Mouse (Mus musculus) fat pad, adult 2 months (tissue): ENCODE measurements around the gene Serpina11.
A peak's percentile ranks its signal among the peaks of the same experiment; 100 is the strongest.

ENCODE experiments used
- DNase-seq: peaks from one replicate; pipeline ENCODE4 v3.0.0-alpha.2; 2011; ENCODE audit warnings: low read depth, low spot score; ENCODE audit errors: extremely low read depth

Serpina11 gene

DNA sequence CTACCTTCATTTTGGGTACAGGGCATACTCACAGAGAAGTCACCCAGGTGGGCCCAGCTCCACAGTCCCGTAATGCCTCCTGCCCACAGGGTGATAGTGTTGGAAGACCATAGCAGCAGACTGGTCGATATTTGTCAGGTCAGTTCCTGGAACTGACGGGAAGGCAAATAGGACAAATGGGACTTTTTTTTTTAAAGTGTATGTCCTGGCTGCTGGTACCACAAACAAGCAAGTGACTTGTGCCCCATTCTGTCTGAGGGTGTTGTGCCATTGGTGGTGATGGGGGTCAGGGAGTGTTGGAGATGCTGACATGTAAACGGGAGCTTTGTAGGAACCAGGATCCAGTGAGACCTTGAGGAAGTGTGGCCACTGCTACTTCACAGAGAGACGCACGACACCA lies at the start of gene Serpina11:
Gene Serpina11, minus strand, starts transcription at position 101 of the 400 bp plus-strand sequence.
- no peak for DNase-seq

DNA sequence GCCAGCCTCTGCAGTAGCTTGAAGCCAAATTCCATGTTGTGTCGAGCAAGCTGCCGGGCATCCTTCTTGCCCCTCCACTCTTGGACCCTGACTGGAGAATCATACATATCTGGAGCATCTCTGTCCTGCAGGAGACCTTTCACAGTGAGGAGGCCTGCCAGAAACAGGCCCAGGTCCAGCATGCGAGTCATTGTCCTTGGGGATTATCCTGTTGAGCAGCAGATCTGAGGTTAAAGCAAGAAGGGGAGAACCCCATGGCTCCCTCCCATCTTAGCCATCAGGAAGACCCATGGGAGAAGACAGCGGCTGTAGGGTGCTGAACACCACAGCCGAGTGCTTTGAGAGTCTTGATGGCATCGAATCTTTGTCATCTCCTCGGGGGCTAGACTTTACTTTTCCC lies 48.4 kb upstream of the Serpina11 start:
- DNase-seq, result no peak

DNA sequence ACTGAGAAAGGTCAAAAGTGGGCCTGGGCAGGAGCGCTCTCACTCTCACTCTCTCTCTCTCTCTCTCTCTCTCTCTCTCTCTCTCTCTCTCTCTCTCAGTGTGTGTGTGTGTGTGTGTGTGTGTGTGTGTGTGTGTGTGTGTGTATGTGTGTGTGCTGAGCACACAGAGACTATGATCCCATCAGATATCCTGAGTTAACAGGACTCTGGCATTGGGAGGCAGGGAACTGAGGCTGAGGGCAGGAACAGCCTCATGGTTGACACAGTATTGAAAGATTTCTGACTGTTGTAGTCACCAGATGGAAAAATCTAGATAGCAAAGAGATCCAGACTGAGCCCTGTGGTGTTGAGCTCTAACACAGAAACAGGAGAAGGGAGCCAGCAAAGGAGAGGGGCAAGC lies 44.0 kb upstream of the Serpina11 start:
- no peak for DNase-seq

DNA sequence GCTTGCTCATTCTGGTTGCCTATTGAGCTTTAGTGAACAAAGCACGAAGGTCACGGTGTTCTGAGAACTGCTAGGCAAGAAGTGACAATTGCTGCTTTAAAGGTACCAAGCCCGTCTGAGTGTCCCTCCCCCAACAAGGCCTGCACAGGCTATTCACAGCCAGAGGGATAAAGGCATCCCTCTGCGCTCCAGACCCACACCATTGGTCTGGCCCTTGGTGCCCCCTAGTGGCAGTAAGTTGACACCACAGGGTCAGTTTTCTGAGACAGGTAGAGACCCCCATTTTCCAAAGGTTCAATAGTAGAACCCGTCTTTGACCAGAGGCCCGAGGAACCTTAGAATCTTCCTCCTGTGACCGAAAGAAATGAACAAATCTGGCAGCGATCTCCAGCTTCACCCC lies 40.2 kb upstream of the Serpina11 start:
- DNase-seq, result no peak

DNA sequence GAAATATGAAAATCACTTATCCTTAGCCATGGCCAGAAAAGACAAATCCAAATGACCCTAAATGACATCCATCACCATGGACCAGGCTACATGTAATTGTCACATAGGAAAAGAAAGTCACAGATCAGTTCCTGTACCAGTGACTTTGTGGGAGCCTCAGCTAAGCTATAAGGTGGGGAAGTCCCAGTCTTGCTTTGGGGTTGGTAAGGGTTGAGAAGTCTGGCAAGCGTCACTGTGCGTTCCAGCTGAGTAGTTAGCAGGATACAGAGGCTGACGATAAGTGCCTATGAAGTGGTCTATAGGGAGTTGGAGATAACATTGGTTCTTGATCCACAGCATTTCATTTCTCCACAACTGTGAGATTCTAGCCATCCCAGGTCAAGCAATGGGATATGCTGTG lies 25.5 kb upstream of the Serpina11 start:
- no peak for DNase-seq

DNA sequence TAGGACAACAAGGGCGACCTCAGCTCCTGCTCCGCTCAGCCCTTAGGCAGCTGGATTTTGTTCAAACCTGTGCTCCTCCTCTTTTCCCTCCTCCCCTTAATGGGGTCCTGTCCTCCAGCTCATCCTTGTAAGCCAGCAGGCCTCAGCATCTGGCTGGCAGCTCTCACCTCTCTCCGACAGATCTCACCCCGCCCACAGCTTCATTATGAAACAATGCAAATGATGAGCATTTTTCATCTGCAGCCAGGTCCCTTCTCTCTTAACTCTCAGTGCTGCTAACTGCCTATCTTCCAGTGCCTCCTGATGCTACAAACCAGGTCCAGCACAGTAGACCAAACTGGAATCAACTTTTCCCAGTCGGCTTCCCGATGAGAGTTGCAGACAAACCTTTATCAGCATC lies 23.9 kb upstream of the Serpina11 start, which contains the start of gene Serpina9:
Gene Serpina9, minus strand, starts transcription at position 136 of the 400 bp plus-strand sequence.
- DNase-seq, result no peak

DNA sequence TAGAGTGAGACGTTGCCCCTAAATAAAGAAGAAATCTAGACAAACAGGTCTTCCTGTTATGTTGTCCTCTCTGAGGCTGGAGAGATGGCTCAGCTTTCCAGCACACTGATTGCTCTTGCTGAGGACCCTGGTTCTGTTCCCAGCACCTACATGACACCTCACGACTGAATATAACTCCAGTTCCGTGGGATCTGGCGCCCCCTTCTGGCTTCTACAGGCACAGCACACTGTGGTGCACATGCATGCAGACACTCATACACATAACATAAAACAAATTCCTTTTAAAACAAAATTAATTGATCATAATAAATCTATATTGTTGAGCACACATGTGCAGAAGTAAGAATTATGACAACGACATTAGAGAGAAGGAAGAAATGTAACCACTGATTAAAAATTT lies 14.9 kb upstream of the Serpina11 start:
- no peak for DNase-seq

DNA sequence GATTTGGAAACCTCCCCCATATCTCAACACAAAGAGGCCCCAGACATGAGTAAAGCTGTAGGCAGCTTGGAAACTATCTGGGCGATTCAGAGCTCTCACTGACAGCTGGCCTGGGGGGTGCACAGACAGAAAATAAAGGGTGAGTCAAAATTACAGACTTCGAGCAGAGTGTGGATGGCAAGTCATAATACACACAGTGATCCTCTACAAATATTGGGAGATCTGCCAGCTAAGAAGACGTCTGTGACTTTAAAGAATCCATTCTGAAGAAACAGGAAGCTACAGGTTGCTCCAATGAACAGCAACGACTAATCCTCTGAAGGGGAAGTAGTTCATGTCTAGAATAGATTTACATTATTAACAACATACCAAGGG lies 13.5 kb upstream of the Serpina11 start:
- no peak for DNase-seq

DNA sequence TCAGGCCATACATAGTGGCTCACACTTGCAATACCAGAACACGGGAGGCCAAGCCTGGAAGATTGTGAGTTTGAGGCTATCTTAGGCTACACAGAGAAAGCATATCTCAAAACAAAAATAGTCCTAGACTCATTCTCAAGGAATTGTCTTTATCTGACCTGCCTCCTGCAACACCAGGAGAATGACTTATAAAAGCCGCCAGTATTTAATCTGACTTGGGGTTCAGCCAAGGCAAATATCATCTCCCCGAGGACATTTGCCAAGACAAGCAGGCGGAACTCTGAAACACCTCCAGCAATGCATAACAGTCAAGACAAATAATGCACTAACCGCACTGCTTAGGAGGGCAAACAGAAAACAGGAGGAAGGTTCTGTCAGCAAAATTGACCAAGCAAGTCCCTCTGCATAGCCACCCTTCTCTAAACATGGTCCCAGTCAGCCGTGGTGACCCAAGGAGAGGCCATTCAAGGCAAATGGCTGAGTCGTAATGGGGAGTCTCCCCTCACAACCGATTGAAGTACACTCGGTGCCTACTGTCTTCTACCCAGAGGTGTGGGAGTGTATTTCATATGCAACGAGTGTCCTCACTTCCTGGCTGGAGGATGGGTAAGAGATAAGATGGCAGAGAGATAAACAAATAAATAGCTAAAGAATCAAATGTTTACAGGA lies 12.9 kb upstream of the Serpina11 start:
- no peak for DNase-seq

DNA sequence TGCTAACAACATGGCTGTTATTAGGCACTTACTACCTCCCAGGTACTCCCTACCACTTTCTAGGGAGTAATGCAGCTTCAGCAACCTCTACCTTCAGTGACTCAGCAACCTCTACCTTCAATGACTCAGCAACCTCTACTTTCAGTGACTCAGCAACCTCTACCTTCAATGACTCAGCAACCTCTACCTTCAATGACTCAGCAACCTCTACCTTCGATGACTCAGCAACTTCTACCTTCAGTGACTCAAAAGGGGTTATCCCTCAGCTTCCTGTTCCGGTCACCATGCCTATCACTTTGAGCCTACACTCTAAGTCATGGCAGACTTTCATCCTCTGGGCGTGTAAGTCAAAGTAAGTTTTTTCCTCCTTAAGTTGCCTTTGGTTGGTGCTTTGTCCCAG lies 10.8 kb upstream of the Serpina11 start:
- no peak for DNase-seq

DNA sequence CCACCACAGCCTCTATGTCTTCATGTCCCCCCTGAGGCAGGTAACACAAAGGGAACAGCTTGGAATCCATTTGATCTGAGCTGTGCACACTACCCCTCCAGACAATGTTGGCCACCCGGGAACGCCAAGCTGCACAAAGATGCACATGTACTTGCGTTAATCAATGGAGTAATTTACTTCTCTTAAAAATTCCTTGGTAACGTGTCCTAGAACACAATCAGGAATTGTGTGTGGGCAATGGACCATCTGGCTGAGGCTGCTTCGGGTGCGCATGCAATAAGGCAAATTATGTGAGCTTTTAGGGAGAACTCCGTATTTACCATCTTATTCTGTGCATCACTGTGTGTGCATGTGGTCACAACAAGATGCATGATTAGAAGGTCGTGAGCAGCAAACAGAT lies 9.9 kb upstream of the Serpina11 start:
- DNase-seq, result no peak

DNA sequence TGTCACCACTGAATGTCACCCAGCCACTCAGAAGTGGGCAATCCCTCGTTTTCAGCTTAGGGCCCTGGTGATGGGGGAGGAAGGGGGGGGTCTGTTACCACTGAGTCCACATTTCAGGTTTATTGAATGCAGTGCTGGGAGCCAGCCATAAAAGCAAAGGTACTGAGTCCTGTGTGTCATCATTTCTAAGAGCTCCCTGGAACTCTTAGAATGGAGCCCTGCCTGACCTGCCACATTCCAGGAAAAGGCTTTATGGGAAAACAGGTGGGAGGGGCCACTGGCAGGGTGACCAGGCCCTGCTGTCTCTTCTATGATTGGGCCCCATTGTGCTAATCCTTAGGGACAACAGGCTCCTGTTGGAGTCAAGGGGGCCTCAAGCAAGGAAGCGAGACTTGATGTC lies 6.8 kb upstream of the Serpina11 start:
- no peak for DNase-seq

DNA sequence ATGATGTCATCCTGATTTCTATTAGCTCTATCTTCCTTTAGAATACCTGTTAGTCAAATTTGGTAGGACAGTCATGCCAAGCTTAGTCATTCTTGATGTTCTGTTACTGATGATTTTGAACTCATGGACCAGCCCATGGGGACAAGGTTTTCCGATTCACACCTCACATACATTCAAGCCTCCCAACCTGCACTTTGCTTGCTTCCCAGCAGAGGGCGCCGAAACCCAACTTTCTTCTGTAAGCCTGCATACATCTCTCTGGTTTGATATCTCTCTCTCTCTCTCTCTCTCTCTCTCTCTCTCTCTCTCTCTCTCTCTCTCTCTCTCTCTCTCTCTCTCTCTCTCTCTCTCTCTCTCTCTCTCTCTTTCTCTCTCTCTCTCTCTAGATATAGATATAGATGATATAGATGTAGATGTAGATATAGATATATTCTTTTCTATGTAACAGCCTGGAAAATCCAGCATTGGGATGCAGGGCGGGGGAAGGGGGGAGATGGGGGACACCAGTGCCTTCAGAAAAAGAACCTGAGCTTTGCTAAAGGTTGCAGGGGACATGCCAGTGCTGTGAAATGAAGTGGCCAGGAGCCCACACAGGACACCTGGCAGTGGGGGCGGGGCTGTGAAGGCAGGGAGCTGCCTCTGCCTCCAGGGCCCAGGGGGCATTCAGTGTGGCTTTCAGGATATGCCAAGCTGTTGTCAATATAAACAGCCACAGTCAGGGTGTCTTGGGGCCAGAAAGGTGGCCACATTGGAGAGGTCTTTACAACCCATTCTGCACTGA lies 5.7 kb upstream of the Serpina11 start:
- DNase-seq, result no peak

DNA sequence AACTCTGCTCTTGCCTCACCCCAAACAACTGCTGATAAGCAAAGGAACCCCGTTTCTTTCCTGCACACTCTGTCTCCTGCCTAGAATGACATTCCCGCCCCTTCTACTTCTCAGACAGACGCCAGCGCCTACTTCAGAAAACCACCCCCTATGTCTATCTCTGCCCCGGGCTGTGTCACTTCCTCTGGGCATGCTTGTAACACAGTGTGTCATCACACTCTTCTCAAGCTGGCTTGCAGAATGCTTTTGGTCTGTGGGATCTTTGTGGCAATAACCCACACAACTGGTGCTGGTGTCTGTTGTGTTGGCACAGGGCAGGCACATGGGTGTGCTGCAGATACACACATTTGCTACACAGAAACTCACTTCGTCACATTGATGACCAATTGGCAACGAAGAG lies 3.2 kb upstream of the Serpina11 start:
- no peak for DNase-seq

DNA sequence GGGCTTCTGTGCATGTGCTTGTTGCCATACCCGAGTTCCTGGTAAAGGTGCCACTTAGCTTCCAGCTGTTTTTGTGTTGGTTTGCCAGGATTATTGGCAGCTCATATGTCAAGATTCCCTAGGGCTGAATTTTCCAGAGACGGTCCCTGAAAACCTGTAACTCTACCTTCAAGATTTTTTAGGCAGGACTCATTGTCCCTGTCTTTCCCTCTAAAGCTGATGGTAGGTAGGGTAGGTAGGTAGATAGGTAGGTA lies 316 bp downstream of the Serpina11 start:
- DNase-seq, result peak; percentile 66

DNA sequence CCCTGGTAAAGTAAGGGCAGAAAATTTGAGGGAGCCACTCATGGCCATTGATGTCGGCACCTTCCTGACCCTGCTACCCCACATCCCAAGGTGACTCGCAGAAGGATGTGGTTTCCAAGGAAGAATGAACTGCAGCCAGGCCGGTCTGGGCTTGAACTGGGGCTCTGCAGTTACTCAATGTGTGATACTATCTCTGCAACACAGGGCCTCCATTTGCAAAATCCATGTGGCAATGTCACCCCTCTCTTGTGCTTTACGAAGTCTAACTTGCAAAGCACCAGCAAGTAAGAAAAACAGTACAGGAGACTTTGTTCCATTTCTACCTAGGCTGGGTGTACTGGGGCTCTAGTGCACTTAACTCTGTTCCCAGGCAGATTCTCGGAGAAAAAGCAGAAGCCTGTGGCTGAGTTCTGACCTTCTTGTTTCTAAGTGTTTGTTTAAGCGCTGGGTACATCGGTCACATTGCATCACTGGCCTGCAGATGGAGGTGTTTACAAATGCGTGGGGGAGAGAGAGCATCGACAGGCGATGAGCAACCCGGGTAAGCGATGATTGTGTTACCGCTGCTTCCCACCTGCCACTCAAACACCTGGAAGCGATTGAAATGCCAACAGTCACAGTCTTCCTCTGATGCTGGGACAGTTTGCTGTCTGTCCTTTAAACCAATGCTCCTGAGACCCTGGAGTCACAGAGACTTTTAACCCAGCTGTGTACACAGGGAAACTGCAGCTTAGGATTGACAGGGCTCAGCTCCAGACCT lies 823 bp downstream of the Serpina11 start:
- peak; percentile 61 for DNase-seq

DNA sequence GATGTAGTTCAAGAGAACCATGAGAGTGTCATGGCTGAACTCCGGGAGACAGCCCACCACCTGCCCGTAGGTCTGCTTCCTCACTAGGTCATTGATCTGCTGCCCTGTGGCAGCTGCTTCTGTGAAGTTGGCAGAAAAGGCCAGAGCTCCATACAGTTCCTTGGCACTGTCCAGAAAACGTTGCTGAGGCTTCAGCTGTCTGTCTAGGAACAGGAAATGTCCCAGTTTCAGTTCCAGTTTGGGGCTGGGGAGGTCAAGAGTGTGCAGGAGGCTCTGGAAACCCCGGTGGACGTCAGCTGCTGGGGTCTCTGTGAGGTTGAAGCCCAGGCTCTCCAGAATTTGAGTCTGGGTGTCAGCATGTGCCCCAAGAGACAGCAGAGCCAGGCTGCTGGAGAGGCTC lies 3.9 kb downstream of the Serpina11 start:
- no peak for DNase-seq

DNA sequence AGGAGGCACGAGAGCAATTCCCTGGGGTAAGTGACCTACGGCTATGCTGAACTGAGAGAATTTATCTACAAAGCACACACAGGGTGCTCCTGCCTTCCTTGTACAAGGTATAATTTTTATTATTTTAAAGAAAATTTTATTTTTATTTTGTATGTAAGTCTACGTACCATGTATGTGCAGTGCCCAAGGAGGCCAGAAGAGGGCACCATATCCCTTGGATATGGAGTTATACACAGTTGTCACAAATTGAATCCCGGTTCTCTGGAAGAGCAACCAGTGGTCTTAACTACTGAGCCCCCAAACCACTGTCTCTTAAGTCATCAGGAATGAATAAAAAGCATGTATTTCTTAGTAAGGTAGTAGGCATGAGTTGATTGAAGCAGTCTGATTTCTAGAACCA lies 4.8 kb downstream of the Serpina11 start:
- DNase-seq, result no peak

DNA sequence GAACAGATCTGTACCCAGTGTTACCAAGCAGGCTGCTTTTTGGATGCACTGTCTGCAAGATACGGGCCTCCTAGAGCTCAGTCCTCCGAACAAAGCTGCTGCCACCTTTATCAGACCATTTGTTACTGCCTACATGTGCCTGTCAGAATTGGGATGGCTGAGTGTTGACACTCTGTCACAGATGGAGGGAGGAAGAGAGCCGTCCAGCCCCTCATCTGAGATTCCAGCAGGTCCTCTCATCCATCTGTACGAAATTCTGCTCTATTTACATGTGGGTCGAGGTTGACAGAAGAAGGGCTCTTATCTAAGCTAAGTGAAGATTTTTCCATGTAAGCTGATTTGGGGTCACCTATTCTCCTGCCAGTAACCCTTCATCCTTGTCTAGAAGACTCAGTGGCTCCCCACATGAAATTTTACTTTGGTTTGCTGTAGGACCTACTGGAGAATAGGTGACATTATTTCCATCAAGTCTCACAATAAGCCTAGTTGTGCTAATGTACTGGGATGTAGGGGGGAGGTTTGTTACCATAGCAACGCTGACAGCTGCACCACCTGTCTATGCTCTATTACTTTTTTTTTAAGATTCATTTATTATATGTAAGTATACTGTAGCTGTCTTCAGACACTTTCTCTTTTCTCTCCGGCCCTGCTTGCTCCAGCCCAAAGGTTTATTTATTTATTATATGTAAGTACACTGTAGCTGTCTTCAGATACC lies 8.0 kb downstream of the Serpina11 start:
- no peak for DNase-seq

DNA sequence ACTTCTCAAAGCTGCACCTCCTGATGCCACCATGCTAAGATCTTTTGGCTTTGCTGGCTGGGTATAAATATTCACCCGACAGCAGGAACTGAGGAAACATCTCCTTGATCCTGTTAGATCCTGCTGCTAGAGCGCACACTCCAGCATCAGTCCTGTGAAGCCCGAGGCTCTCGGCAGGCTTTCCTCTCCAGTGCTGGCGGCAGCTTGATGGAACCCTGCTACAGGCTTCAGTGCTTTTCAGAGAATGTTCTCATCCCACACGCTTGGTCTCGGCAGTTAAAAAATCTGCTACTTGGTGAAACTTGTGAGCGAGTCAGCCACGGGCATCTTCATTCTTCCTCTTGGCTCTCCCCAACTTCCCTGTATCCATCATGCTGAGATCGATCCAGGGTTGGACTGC lies 11.5 kb downstream of the Serpina11 start:
- no peak for DNase-seq

DNA sequence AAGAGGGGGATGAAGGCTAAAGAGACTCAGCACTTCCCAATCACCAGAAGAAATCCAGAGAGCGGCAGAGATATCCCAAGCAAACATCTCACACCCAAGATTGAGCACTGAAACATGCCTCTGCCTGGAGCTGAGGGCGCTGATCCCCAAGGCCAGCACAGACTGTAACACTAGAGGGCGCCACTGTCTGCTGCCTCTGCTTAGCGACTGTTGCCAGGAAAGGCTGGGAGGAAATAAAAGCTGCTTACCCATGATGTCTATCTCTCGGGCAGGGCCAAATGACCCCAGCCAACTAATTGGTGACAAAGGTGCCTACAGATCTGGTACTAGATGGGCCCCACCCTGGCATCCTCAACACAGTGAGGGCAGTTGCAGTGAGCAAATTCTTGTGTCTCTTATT lies 11.9 kb downstream of the Serpina11 start:
- no peak for DNase-seq

DNA sequence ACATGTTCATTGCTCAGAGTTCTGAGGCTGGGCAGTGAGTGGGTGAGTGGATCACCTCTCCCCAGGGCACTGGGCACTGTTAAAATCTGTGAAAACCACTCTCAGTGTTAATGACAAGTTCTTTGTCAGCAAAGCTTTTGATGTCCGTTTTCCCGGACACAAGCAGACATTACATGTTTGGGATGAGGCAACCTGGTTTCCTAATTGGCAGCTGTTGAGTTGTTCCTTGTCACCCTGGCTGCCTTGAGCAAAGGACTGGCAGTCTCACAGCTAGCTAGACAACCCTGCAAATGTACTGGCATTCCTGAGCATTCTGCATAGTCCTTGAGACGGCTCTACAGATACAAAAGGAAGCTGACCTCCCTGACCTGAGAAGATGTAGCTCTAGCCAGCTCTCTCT lies 12.7 kb downstream of the Serpina11 start:
- peak; percentile 54 for DNase-seq
